Mouse (Mus musculus): ENCODE measurements around the gene Nexmif. TPM values are rescaled to one million over a fixed set of nuclear protein-coding genes. Genes with fewer than 3 reads are reported as not detected.
"Not testable (repeated sequence)": the region's sequence is repeated elsewhere in the genome, so short reads cannot be mapped to it uniquely, and the experiment has no call there.

Gene Nexmif
- 10 to 100 TPM; 33.5 to 35.1 TPM for total RNA-seq (2021)
- long read RNA-seq, partial matches to known transcripts = 0 of 4 reads
- long read RNA-seq, other reads (novel, unspliced or antisense) = 4 of 4 reads

DNA sequence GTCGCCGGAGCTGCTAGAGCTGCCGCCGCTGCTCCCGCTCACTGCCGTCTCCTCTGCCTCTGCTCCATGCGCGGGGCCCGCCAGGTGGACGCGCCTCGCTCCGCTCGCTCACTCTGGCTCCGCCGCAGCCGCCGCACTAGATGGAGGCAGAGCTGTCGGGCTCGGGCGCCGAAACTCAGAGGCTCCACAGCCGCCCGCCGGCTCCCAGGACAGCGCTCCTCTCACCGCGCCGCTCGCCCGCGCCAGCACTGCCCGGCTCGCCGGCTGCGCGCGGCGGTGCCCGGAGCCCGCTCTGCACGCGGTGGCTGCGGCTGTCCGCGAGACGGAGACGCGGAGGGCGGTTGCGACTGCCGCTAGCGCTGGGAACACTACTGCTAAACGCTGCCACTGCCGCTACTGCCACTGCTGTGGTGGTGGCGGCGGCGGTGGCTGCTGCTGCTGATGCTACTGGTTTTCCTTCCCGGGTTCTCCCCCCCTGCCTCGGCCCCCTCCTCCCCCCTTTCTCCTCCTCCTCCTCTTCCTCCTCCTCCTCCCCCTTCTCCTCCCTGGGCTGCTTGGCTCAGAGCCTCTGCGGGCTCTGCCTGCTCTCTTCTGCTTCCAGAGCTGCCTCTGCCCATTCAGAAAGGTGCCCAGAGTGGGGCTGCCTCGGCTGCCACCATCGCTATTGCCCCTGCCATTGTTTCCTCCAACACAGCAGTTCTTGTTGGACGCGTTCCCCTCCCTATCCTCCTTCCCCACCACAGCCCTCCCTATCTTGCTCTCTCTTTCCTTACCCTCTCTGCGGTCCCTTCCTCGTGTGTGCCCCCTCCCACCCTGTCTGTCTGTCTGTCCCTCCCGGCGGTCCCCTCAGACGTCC is at the start of gene Nexmif:
Gene Nexmif, minus strand, starts transcription at position 450 of the 856 bp plus-strand sequence.
- peak; percentile 30 to 57 for DNase-seq (ENCODE audit: low spot score in 2 of 2)

DNA sequence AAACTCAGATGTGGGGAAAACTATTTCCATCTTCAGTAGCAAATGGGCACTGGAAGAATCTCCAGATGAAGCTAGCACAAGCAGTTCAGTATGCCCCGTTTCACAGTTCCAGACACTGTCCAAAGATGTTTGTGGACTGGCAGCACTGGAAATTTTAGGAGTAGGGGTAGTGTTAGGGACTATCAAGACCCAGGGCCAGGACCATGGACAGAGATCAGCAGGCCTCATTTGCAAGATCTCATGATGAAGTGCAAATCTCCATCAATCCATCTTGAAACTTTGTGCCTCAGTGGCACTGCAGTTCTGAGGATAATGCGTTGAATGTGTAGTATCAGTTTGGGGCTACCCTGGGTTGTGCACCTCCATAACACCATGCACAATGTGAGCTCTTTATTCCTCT is 7.7 kb upstream of the Nexmif start:
- no peak for DNase-seq (ENCODE audit: low spot score in 2 of 2)

DNA sequence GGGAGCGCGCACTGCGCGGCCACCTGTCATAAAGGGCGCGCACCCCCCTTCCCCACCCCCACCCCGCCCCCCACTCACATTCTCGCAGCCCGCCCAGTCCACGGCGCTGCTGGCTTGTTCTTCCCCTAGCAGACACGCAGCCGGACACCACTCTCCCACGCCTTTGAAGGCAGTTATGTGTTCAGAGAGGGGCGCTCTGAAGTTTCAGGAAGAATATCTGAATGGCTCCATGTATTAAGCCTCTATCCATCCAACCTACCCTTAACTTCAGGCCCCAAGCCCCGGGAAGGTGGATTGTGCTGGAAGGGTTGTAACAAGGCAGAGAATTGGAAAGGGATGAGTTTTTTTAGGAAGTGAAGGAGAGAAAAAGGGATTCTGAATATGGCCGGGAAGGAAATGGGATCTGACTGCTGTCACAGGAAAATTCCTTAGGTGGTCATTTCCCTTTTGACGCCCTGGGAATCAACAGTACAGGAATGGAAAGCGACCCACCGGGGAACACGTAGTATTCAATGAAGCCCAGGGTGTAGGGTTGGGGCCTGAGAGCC is 681 bp upstream of the Nexmif start:
- DNase-seq (ENCODE audit: low spot score in 2 of 2) = no peak

DNA sequence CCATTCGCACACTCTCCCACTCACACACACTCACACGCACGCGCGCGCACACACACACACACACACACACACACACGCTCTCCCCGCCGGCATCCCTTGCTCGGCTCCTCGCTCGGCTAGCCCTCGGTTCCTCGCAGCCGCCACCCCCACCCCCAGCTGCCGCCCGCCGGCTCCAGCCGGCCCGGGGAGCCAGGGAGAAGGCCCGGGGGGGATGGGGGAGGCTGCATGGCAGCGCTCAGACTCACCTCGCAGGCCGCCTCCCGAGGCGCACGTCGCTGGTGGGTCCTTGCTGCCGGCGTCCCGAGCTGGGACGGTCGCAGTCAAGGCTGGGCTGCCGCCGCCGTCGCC is 623 bp downstream of the Nexmif start:
- peak in 1 of 2 experiments; percentile 48 for DNase-seq (ENCODE audit: low spot score in 2 of 2)

DNA sequence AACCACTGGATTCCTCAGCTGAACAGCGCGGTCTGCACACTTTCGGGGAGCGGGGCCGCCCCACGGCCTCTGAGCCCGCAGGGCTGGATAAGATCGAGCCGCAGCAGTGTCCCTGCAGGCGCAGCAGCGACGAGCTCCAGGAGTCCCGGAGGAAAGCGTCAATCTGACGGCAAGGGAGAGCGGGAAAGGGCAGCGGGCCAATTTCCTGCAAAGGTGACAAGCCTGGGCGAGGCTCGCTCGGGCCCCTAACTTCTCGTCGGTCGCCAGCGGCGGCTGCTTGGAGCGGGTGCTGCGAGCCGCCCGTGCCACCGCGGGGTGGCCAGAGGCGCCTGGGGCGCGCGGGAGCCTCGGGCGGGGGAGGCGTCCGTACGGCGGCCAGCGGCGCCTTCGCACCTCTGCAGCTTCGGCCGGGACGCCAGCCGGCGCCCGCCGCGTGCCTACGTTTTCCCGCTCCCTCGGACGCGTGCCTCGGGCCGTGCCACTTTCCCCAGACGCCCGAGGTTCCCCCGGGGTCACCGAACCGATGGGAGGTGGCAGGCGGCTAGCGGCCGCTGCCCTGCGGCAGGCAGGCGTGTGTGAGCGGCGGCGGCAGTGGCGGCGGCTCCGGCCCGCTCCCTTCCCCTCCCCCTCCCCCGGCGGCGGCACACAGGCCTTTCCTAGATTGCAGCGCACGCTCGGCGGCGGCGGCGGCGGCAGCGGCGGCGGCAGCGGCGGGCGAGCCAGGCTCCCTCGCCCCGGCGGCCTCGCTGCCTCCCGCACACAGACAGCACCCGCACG is 1.2 kb downstream of the Nexmif start:
- peak; percentile 9 to 15 for DNase-seq (ENCODE audit: low spot score in 2 of 2)

DNA sequence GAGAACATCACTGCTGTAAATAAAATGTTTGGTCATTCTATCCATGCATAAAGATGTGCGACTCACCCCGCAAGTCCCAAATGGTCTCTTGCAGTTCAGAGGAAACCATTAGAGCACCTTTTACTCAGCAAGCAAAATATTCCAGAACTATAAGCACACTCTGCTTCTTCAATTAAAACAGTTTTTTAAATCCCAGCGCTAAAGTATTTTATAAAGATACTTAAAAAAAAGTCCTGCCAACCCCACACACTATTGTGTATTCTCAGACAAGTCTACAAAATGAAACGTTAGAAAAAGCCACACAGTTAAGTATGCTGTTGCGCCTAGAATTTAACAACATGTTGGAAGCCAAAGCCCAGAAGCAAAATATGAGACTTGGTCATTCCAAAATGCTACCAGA is 1.9 kb downstream of the Nexmif start:
- no peak for DNase-seq (ENCODE audit: low spot score in 2 of 2)

DNA sequence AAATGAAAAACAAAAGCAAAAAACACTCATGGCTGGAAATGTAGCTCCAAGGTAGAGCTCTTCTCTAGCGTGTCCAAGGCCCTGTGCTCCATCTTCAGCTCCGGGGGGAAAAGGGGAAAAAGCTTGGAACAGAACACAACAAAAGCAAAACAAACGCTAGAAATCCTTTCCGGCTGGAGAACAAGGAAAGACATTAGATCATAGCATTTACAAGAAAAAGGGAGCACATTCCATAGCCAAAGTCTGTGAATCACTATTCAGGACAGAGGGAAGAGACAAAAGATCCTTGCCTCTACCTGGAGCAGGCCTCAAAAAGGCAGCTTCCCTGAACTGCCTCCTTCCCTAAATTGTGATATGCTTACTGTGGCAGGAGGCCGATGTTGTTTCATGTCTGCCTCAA is 4.4 kb downstream of the Nexmif start:
- no peak for DNase-seq (ENCODE audit: low spot score in 2 of 2)

DNA sequence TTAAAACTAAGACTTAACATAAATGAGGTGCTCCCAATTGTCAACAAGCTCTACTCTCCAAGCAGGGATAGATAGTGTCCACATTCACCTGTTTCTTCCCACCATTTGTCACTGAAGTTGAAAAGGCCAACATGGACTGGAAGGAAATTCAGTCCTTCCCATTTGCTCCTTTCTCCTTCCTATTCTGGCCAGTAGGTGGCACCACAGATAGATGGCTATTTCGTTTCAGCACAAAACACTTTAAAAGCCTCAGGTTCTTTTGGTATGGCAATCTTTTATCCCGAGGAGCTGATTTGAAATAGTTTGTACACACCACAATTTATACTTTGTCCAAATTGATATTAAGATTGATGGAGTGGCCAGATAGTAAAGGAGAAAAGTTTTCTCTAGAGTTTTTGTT is 21.7 kb downstream of the Nexmif start:
- peak in 1 of 2 experiments; percentile 37 for DNase-seq (ENCODE audit: low spot score in 2 of 2)

DNA sequence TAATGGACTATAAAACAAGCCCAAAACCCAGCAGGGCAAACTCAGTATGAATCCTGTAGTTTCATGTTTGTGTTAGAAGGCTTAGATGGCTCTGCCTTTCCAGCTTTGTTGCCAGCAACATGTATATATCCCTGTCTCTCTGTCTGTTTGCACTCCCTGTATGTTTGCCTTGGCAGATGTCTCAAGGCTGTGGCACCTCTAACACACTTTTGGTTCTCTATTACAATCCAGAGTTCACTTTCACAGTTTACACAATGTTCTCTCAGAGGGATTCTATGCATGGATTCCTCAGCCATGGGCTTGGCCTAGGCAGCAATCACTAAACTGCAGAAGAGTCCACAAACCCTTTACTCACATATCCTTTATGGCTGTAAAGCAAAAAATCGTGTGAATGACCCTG is 50.9 kb downstream of the Nexmif start:
- no peak for DNase-seq (ENCODE audit: low spot score in 2 of 2)

DNA sequence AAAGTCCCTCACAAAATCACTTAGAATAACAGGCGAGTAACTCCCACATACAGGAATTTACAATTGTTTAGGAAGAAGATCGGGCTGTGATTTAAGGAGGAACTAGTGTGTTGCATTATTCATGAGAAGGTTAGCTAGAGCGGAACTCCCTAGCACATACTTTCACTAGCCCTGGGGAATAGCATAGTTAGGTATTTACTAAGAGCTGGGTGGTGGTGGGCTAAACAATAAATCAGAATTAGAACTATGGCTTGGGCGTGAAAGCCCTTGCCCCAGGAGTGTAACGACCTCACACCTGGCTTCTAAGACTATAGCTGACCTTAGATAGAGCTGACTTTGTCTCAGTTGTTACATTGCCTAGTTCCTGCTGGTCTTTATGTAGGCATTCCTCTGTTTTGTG is 85.7 kb downstream of the Nexmif start:
- DNase-seq (ENCODE audit: low spot score in 2 of 2) = not testable (repeated sequence)

DNA sequence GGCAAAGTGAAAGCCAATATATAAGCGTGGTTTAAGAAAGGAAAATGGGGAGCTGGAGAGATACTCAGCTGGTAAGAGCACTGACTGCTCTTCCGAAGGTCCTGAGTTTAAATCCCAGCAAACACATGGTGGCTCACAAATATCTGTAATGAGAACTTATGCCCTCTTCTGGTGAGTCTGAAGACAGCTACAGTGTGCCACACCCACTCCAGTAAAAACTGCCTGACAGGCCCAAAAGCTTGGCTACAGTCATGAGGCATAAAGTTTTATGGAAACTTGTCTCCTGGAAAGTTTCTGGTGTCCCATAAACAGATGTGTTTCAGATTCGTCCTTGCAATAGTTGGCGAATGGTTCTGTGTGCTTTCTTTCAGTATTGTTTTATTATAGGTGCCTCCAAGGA is 86.4 kb downstream of the Nexmif start:
- no peak for DNase-seq (ENCODE audit: low spot score in 2 of 2)

DNA sequence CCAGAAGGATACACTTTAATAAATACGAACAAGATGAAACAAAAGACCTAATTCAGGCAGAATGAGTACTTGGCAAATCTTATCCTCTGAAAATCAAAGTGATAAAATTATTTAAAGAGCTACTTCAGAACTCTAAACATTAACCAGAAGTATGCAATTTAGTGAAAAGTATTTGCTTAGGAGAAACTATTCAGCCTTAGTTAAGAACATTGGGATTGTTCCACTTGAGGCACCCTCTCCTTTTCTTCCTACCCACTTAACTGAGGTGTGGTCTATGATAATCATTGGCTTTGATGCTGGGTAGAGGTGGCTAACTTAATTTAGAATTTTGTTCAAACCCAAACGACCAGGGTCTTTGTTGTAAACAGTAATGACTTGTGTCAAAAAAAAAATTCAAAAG is 146.1 kb downstream of the Nexmif start:
- no peak for DNase-seq (ENCODE audit: low spot score in 2 of 2)

DNA sequence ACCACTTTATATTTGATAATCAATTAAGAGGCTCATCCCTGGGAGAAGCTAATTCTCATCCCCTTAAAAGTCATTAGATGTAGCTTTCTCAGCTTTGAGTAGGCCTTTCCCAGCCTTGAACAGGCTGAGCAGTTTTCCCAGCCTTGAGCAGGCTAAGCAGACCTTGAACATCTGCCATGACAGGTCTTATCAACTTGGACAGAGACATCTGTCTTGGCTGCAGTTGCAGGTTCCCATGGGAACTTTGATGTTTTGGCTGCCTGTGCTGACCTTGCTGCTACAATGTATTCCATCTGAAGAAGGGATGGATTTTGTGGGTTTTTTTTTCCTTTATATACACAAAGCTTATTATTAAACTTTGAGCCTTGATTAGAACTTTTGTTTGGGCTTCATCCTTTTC is 160.7 kb downstream of the Nexmif start:
- DNase-seq (ENCODE audit: low spot score in 2 of 2) = no peak

DNA sequence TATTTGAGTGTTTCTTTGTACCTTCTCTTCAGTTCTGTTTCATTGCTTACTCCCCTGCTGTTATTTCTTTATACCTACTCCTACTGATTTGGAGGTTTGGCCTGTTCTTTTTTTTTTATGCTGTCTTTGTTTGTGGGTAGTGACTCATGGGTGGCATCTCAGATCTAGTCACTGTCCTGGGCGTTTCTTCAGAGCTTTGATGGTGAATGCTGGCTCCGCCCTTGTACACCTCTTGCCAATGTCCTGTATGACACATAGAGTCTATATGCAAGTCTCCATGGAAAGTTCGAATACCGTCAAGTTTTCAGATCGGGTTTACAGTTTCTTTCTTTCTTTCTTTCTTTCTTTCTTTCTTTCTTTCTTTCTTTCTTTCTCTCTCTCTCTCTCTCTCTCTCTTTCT is 167.1 kb downstream of the Nexmif start:
- no peak for DNase-seq (ENCODE audit: low spot score in 2 of 2)

DNA sequence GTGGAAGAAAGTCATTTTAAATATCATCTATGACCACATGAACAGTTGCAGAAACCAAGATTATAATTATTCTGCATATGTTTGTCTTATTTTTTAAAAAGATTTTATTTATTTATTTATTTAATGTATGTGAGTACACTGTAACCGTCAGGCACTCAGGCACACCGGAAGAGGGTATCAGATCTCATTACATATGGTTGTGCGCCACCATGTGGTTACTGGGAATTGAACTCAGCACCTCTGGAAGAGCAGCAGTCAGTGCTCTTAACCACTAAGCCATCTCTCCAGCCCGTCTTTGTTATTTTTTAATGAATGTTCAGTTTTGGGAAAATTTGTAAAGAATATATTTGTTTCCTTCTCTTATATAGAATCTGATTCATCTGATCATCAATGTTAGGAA is 168.2 kb downstream of the Nexmif start:
- DNase-seq (ENCODE audit: low spot score in 2 of 2) = peak in 1 of 2 experiments; percentile 18

Small RNA genes lying within 50 kb of the gene (microRNA-seq; reads per million reads assigned to microRNA genes)
- 0 reads per million in 2 experiments for gene Gm24993
- gene Mir672 = 376 to 487 reads per million in 2 experiments

Other genes with a start within 250 kb of the Nexmif start
- 10 to 100 TPM; 48.6 to 55.2 TPM for gene Rlim, start 219.9 kb downstream of the Nexmif start, total RNA-seq (2021)
- 10 to 100 TPM; 30.0 to 30.2 TPM for gene Abcb7, start 212.7 kb upstream of the Nexmif start, total RNA-seq (2021)